Mouse (Mus musculus): ENCODE measurements around the gene Trim61. TPM values are rescaled to one million over a fixed set of nuclear protein-coding genes. Genes with fewer than 3 reads are reported as not detected.

The Trim61 gene
- 0.15 TPM in 1 of 2 replicates, not detected in the other for polyA plus RNA-seq (2015; fragmentation: Nextera tagmentation; extraction: Ambion mirVana)

DNA sequence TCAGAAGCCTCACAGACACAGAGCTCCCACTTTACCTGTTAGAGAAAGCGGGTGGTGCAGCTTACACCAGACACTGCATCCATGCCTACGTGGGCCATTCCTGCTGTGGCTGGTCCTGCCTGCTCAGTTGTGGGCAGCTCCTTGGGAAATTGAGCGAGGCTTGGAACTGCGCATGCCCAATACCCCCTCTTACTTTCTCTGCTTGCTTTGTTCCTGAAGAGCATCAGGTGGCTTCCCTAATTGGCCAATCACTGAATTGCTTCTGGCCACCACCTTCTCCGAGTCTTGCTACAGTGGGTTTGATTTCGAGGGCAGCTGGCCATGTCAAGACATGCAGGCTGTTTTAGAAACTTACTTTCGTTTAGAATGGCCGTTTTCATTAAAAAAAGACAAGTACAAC, at the start of gene Trim61, which contains the start of gene Trim60:
TSS of gene Trim61 (minus strand) at position 101 of the 400 bp plus-strand sequence.
TSS of gene Trim60 (minus strand) at position 162 of the 400 bp plus-strand sequence.

DNA sequence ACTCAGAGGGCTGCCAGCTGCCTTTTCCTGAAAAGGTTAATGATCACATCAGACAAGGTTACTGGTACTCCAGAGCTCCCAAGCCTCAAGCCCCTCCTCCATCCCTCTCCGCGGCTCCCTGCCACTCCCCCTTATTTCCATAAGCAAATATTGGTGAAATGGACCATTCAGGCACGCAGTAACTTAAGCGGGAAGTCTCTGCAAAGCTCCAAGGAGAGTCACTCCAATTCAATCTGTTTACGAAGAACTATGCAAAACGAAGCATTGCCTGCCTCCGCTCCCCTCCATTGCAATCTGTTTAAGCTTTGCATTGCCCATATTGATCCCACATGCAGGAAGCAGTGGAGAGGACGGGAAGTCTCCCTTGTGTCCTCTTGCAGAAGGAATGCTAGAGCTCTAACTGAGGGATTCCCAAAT, 18.8 kb upstream of the Trim61 start, which contains the start of gene Apela:
TSS of gene Apela (minus strand) at position 220 of the 417 bp plus-strand sequence.

GRCm38 (mm10) chr8:64987731-64988130, 30.6 kb downstream of the Trim61 start, which contains the start of gene Trim75:
Gene Trim75, minus strand, starts transcription at chr8:64987831.

Other genes with a start within 250 kb of the Trim61 start
- 32.8 and 33.3 TPM in 2 replicates for gene Klhl2, start 168.5 kb downstream of the Trim61 start, polyA plus RNA-seq (2015; fragmentation: Nextera tagmentation; extraction: Ambion mirVana)
- gene Tmem192, start 71.3 kb downstream of the Trim61 start, polyA plus RNA-seq (2015; fragmentation: Nextera tagmentation; extraction: Ambion mirVana): 47.2 and 52.4 TPM in 2 replicates
- 0.25 TPM in 1 of 2 replicates, not detected in the other for gene Trim75, start 30.7 kb downstream of the Trim61 start, polyA plus RNA-seq (2015; fragmentation: Nextera tagmentation; extraction: Ambion mirVana)
- gene Trim60, start 61 bp upstream of the Trim61 start, polyA plus RNA-seq (2015; fragmentation: Nextera tagmentation; extraction: Ambion mirVana): 0.08 TPM in 1 of 2 replicates, not detected in the other
- gene Apela, start 18.8 kb upstream of the Trim61 start, polyA plus RNA-seq (2015; fragmentation: Nextera tagmentation; extraction: Ambion mirVana): 2.0 and 2.8 TPM in 2 replicates
- not detected in 2 replicates for gene Gm10663, start 56.5 kb upstream of the Trim61 start, polyA plus RNA-seq (2015; fragmentation: Nextera tagmentation; extraction: Ambion mirVana)
- not detected in 2 replicates for gene BC030870, start 111.0 kb upstream of the Trim61 start, polyA plus RNA-seq (2015; fragmentation: Nextera tagmentation; extraction: Ambion mirVana)